Comparison of ENCODE assay signal across 8 mouse cellular contexts in the genomic region with DNA sequence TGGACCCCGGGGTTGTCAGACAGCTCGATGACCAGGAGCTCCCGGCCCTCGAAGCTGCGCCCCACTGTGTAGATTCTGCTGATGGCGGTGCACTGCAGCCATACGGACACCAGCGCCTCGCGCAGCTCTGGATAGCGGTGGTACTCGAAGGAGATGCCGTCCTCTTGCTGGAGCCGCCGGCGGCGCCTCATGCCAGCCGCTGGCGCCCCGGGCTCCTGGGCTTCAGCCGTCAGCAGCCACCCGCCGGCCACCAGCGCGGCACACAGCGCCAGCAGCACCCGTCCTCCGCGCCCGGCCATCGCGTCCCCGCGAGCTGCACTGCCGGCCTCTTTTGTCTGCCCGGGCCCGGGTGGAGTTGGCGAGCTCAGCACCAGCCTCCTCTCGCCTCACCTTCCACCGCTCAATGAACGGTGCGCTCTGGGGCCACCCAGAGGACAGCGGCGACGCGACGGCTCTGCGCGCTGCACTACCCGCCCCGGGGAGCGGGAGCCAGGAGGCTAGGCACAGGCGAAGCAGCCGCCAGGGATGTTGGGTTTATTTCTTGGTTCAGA. TPM values are rescaled to one million over a fixed set of nuclear protein-coding genes. Genes with fewer than 3 reads are reported as not detected.
A peak's percentile ranks its signal among the peaks of the same experiment; 100 is the strongest.
DNase-seq lines count a peak whose midpoint lies in the region; ATAC-seq lines count a peak whose summit lies in the region.

A gene (minus strand): TSS at position 404 of the 551 bp plus-strand sequence.

- no peaks in the 10 kb centered on the region for H3K9me3 ChIP-seq in intestine, embryonic 15.5 days

- peak within 1 kb of the TSS; percentile 73 for H3K9ac ChIP-seq in intestine, embryonic 15.5 days

- H3K4me1 ChIP-seq in intestine, embryonic 15.5 days (replicated peaks): 0 out of 2 replicates have a peak, but pooled peaks cover 3% of the 10 kb centered on the region

- H3K4me3 ChIP-seq in intestine, embryonic 15.5 days (replicated peaks): peak within 1 kb of the TSS; percentile 67

- peak; percentile 99 for ATAC-seq in intestine, embryonic 15.5 days
- peak; percentile 43; the same call in 1 of the 2 replicates for ATAC-seq in megakaryocyte, adult 5-6 weeks (ENCODE audit: poor library complexity, severe bottlenecking)
- ATAC-seq in erythroid progenitor cell, adult 5-6 weeks (replicated peaks; ENCODE audit: low FRiP score, poor library complexity, severe bottlenecking): no peak

- H3K4me2 ChIP-seq in intestine, embryonic 15.5 days (replicated peaks): peak within 1 kb of the TSS; percentile 97

- under 1% methylated on average over 54 of the region's 54 CpGs for WGBS in intestine, embryonic 15.5 days

- peak within 1 kb of the TSS; percentile 88 for H3K27ac ChIP-seq in intestine, embryonic 15.5 days

- DNase-seq in adrenal gland, postnatal 10 days: peak; percentile 91
- DNase-seq in embryo, embryonic 9.5 days (ENCODE audit: extremely low spot score): peak; percentile 90
- DNase-seq in gonadal fat pad, adult 2 months (ENCODE audit: low read depth): no peak
- DNase-seq in left cerebral cortex, adult 9 months (ENCODE audit: low spot score in 2 of 2): peak; percentile 74 to 89
- DNase-seq in right cerebral cortex, postnatal 14 days: peak; percentile 89

- no peaks in the 10 kb centered on the region for H3K36me3 ChIP-seq in intestine, embryonic 15.5 days

- no peaks in the 10 kb centered on the region for H3K27me3 ChIP-seq in intestine, embryonic 15.5 days (replicated peaks)

RNA-seq across cellular contexts. Expression of the gene that starts here (rescaled TPM):
- 100 to 1,000 TPM; 345 to 374 TPM for total RNA-seq in adrenal gland, postnatal 10 days (2021)
- 41.7 and 81.3 TPM in 2 replicates for polyA plus RNA-seq in gonadal fat pad, adult 2 months (2012; rRNA removed)
- polyA plus RNA-seq in intestine, embryonic 15.5 days (2015; fragmentation: Nextera tagmentation; extraction: Ambion mirVana): 184 and 201 TPM in 2 replicates
- not detected in 2 replicates for total RNA-seq in megakaryocyte, adult 5-6 weeks (2015)
- 0.33 TPM in 1 of 2 replicates, not detected in the other for total RNA-seq in megakaryocyte, adult 5-6 weeks (2017)
- total RNA-seq in erythroid progenitor cell, adult 5-6 weeks (2015; ENCODE audit: low replicate concordance): not detected in 2 replicates
- not detected in 2 replicates for total RNA-seq in erythroid progenitor cell, adult 5-6 weeks (2017; ENCODE audit: low replicate concordance)

Comparison
In these comparisons a context has a peak if more than half of its experiments do, and no peak if none do; other contexts are left out.
1. RNA of the gene that starts here (total RNA-seq): 345 to 374 TPM in adrenal gland, postnatal 10 days; 0.33 TPM in megakaryocyte, adult 5-6 weeks and not detected in erythroid progenitor cell, adult 5-6 weeks; every median in the first group is over 100 times any median in the second.
2. Peak in ATAC-seq in megakaryocyte, adult 5-6 weeks; RNA of the gene not detected or under 1 TPM.